Mouse (Mus musculus): ENCODE measurements around the gene Cox6b1. TPM values are rescaled to one million over a fixed set of nuclear protein-coding genes. Genes with fewer than 3 reads are reported as not detected.

The Cox6b1 gene
- polyA plus RNA-seq, 1 experiment = 1,108 TPM

DNA sequence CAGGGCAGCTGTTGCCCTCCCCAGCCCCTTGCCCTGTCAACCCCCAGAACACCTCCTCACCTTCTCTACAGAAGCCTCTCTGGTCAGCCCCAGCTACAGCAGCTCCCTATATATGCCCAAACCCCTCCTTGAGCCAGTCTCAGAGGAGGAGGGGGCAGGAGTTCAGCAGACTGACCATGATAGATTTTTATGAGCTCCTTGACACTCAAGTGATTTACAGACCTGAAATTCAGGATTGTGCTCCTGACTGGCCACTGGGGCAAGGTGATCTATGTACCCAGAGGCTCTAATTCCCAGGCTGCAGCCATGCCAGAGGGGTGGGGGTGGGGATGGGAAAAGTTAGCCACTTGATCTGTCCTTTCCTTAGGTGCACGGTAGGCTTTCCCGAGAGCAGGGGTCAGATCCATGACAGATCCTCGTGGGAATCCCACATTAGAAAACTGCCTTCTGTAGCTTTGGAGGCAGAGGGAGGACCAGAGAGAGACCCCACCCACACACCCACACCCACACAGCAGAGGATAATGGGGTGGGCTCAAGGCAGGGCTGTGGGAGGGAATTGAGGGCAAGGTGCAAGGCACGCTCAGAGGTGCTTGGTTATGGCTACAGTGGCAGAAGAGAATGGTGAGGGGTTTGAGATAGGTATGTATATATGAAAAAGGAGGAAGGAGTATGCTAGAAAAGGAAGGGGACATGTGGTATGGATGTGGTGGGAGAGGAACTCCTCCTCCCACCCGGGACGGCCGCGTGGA is 13.1 kb downstream of the Cox6b1 start, which contains the start of gene Upk1a:
Upk1a (minus strand) TSS at position 194 of the 749 bp plus-strand sequence.
- no peaks in the 10 kb centered on the region for H3K79me2 ChIP-seq (ENCODE audit: control insufficient read depth, insufficient read depth)
- no peak within 1 kb of the TSS for H3K4me2 ChIP-seq (ENCODE audit: low read depth)
- H3K36me3 ChIP-seq (ENCODE audit: control insufficient read depth, insufficient read depth) = peaks cover 14% of the 10 kb centered on the region
- no peak within 1 kb of the TSS for H3ac ChIP-seq (ENCODE audit: control insufficient read depth, insufficient read length)
- H3K27me3 ChIP-seq (ENCODE audit: control insufficient read depth, insufficient read depth, insufficient read length) = no peaks in the 10 kb centered on the region
- H3K4me3 ChIP-seq = no peak within 1 kb of the TSS
- TF ChIP-seq USF1 (IDR thresholded peaks at IDR 0.05; ENCODE audit: low read depth) (no peak), E2F4 (IDR thresholded peaks at IDR 0.05; ENCODE audit: insufficient read depth) (no peak), REST (IDR thresholded peaks at IDR 0.05; ENCODE audit: insufficient read depth, insufficient read length) (no peak), TCF12 (IDR thresholded peaks at IDR 0.05; ENCODE audit: insufficient read depth, poor library complexity, severe bottlenecking) (no peak), MAX (IDR thresholded peaks at IDR 0.05; ENCODE audit: low read depth) (no peak), MYOG (IDR thresholded peaks at IDR 0.05; ENCODE audit: control insufficient read depth in 1 of 3, insufficient read depth in 1 of 3, insufficient read length in 2 of 3, low read depth in 2 of 3) (no peak), CEBPB (IDR thresholded peaks at IDR 0.05; ENCODE audit: insufficient read depth, poor library complexity, severe bottlenecking) (no peak), POLR2AphosphoS2 (IDR thresholded peaks at IDR 0.05; ENCODE audit: insufficient read length, low read depth) (no peak), MYOD1 (IDR thresholded peaks at IDR 0.05; ENCODE audit: control insufficient read depth in 1 of 3, insufficient read length in 2 of 3, low read depth in 2 of 3) (no peak), TCF3 (IDR thresholded peaks at IDR 0.05; ENCODE audit: insufficient read length, low read depth) (no peak), SRF (IDR thresholded peaks at IDR 0.05; ENCODE audit: control insufficient read depth, insufficient read length, low read depth) (no peak), POLR2A (IDR thresholded peaks at IDR 0.05; ENCODE audit: insufficient read length, low read depth) (no peak)

DNA sequence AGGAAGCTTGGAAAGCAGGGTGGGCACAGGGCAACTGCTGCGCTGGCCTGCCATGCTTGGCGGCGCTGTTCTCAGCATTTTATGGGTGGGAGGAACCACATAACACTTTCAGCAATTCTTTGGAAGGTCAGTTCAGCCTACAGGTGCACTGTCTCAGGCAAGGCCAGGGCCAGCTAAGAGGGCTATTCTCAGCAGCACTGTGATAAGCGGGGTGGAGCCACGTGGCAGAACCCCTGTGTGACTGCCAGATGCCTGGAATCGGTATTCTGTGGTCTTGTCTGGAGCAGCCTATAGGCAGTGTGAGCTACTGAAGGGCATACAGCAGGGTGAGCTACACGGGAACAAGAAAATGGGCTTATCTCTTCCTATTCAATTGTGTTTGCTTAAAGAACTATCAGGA is 15.9 kb downstream of the Cox6b1 start:
- TF ChIP-seq TCF3 (IDR thresholded peaks at IDR 0.05; ENCODE audit: insufficient read length, low read depth) = no peak
- TF ChIP-seq POLR2AphosphoS2 (IDR thresholded peaks at IDR 0.05; ENCODE audit: insufficient read length, low read depth) = no peak
- no peak for TF ChIP-seq SRF (IDR thresholded peaks at IDR 0.05; ENCODE audit: control insufficient read depth, insufficient read length, low read depth)
- TF ChIP-seq E2F4 (IDR thresholded peaks at IDR 0.05; ENCODE audit: insufficient read depth) = no peak
- TF ChIP-seq REST (IDR thresholded peaks at IDR 0.05; ENCODE audit: insufficient read depth, insufficient read length) = no peak
- TF ChIP-seq CEBPB (IDR thresholded peaks at IDR 0.05; ENCODE audit: insufficient read depth, poor library complexity, severe bottlenecking) = no peak
- TF ChIP-seq POLR2A (IDR thresholded peaks at IDR 0.05; ENCODE audit: insufficient read length, low read depth) = no peak
- TF ChIP-seq TCF12 (IDR thresholded peaks at IDR 0.05; ENCODE audit: insufficient read depth, poor library complexity, severe bottlenecking) = no peak
- TF ChIP-seq MYOD1 (IDR thresholded peaks at IDR 0.05; ENCODE audit: control insufficient read depth in 1 of 3, insufficient read length in 2 of 3, low read depth in 2 of 3) = no peak
- no peak for TF ChIP-seq USF1 (IDR thresholded peaks at IDR 0.05; ENCODE audit: low read depth)
- no peak for TF ChIP-seq MAX (IDR thresholded peaks at IDR 0.05; ENCODE audit: low read depth)
- no peak for TF ChIP-seq MYOG (IDR thresholded peaks at IDR 0.05; ENCODE audit: control insufficient read depth in 1 of 3, insufficient read depth in 1 of 3, insufficient read length in 2 of 3, low read depth in 2 of 3)
- no peaks in the 10 kb centered on the region for H3K79me2 ChIP-seq (ENCODE audit: control insufficient read depth, insufficient read depth)
- no peak overlapping the region for H3K4me3 ChIP-seq
- no peaks in the 10 kb centered on the region for H3K36me3 ChIP-seq (ENCODE audit: control insufficient read depth, insufficient read depth)
- H3K4me2 ChIP-seq (ENCODE audit: low read depth) = no peak overlapping the region
- no peaks in the 10 kb centered on the region for H3K27me3 ChIP-seq (ENCODE audit: control insufficient read depth, insufficient read depth, insufficient read length)
- no peak overlapping the region for H3ac ChIP-seq (ENCODE audit: control insufficient read depth, insufficient read length)

DNA sequence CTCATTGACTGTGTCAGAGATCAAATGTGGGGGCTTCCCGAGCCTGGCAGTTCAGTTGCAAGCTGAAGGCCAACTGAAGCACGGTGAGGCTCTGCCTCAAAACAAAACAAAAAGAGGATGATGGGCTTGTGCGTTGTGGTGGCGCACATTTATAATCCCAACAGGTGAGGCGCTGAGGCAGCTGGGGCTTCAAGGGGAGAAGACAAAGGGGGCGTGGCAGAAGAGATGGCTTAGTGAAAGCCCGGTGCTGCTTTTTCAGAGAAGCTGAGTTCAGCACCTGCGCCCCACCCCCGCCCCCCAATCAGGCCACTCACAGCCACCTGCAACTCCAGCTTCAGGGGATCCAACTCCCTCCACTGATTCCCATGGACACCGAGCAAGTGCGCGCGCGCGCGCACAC is 17.5 kb downstream of the Cox6b1 start:
- Histone ChIP-seq H3K36me3 (ENCODE audit: control insufficient read depth, insufficient read depth) (no peaks in the 10 kb centered on the region), H3K27me3 (ENCODE audit: control insufficient read depth, insufficient read depth, insufficient read length) (no peaks in the 10 kb centered on the region), H3ac (ENCODE audit: control insufficient read depth, insufficient read length) (no peak overlapping the region), H3K4me2 (ENCODE audit: low read depth) (no peak overlapping the region), H3K79me2 (ENCODE audit: control insufficient read depth, insufficient read depth) (no peaks in the 10 kb centered on the region), H3K4me3 (no peak overlapping the region)
- TF ChIP-seq TCF3 (IDR thresholded peaks at IDR 0.05; ENCODE audit: insufficient read length, low read depth) = no peak
- no peak for TF ChIP-seq CEBPB (IDR thresholded peaks at IDR 0.05; ENCODE audit: insufficient read depth, poor library complexity, severe bottlenecking)
- TF ChIP-seq MYOD1 (IDR thresholded peaks at IDR 0.05; ENCODE audit: control insufficient read depth in 1 of 3, insufficient read length in 2 of 3, low read depth in 2 of 3) = no peak
- TF ChIP-seq POLR2A (IDR thresholded peaks at IDR 0.05; ENCODE audit: insufficient read length, low read depth) = no peak
- TF ChIP-seq MAX (IDR thresholded peaks at IDR 0.05; ENCODE audit: low read depth) = no peak
- no peak for TF ChIP-seq TCF12 (IDR thresholded peaks at IDR 0.05; ENCODE audit: insufficient read depth, poor library complexity, severe bottlenecking)
- no peak for TF ChIP-seq REST (IDR thresholded peaks at IDR 0.05; ENCODE audit: insufficient read depth, insufficient read length)
- no peak for TF ChIP-seq MYOG (IDR thresholded peaks at IDR 0.05; ENCODE audit: control insufficient read depth in 1 of 3, insufficient read depth in 1 of 3, insufficient read length in 2 of 3, low read depth in 2 of 3)
- no peak for TF ChIP-seq SRF (IDR thresholded peaks at IDR 0.05; ENCODE audit: control insufficient read depth, insufficient read length, low read depth)
- TF ChIP-seq POLR2AphosphoS2 (IDR thresholded peaks at IDR 0.05; ENCODE audit: insufficient read length, low read depth) = no peak
- no peak for TF ChIP-seq USF1 (IDR thresholded peaks at IDR 0.05; ENCODE audit: low read depth)
- no peak for TF ChIP-seq E2F4 (IDR thresholded peaks at IDR 0.05; ENCODE audit: insufficient read depth)

DNA sequence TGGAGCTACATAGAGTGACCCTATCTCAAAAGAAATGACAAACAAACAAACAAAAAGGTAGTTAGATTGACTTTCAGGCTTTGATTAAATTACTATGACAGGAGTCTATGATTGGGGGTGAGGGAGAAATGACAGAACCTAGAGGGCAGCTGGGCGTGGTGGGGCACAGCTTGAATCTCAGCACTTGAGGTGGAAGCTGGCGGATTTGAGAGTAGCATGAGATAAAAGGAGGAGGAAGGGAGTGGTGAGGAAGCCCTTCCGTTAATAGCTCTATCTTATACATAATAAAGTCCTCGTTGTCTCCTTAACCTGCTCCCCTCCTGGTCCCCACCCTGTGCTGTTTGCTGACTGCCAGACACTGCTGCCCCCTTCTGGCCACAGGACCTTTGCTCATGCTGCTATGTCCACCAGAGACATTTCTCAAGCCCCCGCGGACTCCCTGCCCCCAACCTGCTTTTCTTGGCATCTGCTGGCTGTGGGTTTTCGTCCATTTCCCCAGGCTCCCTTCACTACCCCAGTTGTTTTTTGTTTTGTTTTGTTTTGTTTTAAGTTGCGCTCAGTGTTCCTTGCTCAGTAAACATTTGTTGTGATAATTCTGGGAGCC is 18.1 kb downstream of the Cox6b1 start:
- TF ChIP-seq CEBPB (IDR thresholded peaks at IDR 0.05; ENCODE audit: insufficient read depth, poor library complexity, severe bottlenecking) (no peak), SRF (IDR thresholded peaks at IDR 0.05; ENCODE audit: control insufficient read depth, insufficient read length, low read depth) (no peak), MAX (IDR thresholded peaks at IDR 0.05; ENCODE audit: low read depth) (no peak)
- Histone ChIP-seq H3K4me3 (no peak overlapping the region), H3K27me3 (ENCODE audit: control insufficient read depth, insufficient read depth, insufficient read length) (no peaks in the 10 kb centered on the region), H3K79me2 (ENCODE audit: control insufficient read depth, insufficient read depth) (no peaks in the 10 kb centered on the region), H3ac (ENCODE audit: control insufficient read depth, insufficient read length) (no peak overlapping the region), H3K4me2 (ENCODE audit: low read depth) (no peak overlapping the region), H3K36me3 (ENCODE audit: control insufficient read depth, insufficient read depth) (no peaks in the 10 kb centered on the region)
